Mouse (Mus musculus): Measurements from ENCODE around the gene D930048N14Rik. TPM values are rescaled to one million over a fixed set of nuclear protein-coding genes. Genes with fewer than 3 reads are reported as not detected.
"Not testable (repeated sequence)": the region's sequence is repeated elsewhere in the genome, so short reads cannot be mapped to it uniquely, and the experiment has no call there.

The D930048N14Rik gene
- total RNA-seq, 1 experiment from 2014 or later = 0.57 TPM

DNA sequence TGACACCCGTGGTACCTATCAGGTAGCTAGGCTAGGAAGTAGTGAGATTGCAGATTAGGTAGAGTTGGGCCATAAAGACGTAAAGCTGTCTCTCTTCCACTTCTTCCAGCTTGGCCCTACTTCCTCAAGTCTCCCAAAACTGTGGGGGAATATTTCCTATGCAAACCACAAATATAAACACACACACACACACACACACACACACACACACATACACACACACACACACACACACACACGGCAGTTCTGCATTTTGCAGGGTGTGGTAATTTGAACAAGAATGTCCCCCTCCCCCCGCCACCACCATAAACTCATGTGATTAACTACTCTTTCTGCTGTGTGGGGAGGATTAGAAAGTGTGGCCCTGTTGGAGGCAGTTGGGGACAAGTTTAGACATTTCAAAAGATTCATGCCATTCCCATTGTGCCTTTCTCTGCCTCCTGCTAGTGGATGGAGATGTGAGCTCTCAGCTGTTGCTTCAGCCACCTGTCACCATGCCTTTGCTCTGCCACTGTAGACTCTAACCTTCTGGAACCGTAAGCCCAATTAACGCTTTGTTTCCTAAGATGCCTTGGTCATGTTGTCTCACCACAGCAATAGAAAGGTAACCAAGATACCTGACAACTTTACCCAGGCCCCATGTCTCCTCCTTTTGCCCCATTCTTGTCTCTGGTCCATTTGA, 27.1 kb downstream of the D930048N14Rik start:
- ATAC-seq (replicated peaks; ENCODE audit: insufficient number of reproducible peaks, low FRiP score, low TSS enrichment, poor library complexity, severe bottlenecking) = no peak

DNA sequence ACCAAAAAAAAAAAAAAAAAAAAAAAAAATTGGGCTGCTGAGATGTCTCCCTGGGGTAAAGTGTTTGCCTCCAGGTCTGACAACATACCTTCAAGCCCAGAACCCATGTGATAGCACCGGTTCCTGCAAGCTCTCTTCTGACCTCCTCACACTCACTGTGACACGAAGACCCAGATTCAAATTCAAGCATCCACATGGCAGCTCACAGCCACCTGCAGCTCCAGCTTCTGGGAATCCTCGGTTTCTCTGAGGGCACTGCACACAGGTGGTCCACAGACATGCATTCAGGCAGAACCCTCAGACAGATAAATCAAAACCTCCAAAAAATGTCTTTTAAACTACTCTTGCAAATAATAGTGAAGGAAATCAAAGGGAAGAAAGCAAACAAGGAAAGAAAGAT, 28.7 kb downstream of the D930048N14Rik start:
- ATAC-seq (replicated peaks; ENCODE audit: insufficient number of reproducible peaks, low FRiP score, low TSS enrichment, poor library complexity, severe bottlenecking) = no peak

DNA sequence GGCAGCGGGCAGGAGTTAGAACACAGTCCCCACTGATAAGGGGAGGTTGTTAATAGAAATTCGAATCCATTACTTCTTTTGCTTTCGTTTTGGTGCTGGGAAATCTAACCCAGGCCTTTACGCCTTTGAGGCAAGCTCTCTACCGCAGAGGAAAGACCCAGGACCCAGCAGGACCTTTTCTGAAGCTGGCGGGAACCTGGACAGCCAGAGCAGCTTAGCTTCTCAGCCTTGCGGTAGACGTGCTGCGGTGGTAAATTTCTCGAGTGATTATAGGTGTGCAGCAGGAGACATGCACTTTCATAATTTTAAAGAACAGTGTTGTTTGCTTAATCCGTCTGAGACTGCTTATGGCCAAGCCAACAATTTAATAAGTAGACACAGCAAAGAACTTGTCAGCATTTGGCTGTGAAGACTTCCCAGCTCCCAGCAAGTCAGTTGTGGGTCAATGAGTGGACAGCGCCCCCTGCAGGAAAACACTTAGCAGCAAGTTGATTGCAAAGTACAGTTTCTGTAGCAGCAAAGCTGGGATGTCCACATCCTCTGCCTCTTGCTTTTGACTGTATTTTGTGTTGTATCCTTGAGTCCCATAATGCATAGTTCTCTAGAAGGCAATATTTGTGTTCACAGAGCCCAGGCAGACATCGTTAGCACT, 30.7 kb downstream of the D930048N14Rik start:
- ATAC-seq (replicated peaks; ENCODE audit: insufficient number of reproducible peaks, low FRiP score, low TSS enrichment, poor library complexity, severe bottlenecking) = peak; percentile 80

DNA sequence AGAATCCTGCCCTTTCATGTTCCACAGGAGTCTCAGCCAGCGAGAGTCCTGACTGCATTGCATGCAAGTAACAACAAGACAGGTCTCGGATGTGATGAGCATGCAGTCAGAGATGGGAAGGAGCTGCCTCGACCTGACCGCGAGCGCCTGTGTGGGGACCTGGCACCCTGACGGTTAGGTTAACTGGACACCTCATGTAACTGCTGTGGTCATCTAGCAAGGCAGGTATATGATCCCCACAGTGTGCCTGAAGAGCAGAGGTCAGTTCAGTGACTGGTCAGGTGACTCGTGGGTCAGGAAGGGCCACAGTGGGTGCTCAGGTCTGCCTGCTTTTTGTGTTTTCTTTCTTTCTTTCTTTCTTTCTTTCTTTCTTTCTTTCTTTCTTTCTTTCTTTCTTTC, 31.2 kb downstream of the D930048N14Rik start:
- 0 out of 2 replicates have a peak, but pooled peaks have one; percentile 23 for ATAC-seq (replicated peaks; ENCODE audit: insufficient number of reproducible peaks, low FRiP score, low TSS enrichment, poor library complexity, severe bottlenecking)

DNA sequence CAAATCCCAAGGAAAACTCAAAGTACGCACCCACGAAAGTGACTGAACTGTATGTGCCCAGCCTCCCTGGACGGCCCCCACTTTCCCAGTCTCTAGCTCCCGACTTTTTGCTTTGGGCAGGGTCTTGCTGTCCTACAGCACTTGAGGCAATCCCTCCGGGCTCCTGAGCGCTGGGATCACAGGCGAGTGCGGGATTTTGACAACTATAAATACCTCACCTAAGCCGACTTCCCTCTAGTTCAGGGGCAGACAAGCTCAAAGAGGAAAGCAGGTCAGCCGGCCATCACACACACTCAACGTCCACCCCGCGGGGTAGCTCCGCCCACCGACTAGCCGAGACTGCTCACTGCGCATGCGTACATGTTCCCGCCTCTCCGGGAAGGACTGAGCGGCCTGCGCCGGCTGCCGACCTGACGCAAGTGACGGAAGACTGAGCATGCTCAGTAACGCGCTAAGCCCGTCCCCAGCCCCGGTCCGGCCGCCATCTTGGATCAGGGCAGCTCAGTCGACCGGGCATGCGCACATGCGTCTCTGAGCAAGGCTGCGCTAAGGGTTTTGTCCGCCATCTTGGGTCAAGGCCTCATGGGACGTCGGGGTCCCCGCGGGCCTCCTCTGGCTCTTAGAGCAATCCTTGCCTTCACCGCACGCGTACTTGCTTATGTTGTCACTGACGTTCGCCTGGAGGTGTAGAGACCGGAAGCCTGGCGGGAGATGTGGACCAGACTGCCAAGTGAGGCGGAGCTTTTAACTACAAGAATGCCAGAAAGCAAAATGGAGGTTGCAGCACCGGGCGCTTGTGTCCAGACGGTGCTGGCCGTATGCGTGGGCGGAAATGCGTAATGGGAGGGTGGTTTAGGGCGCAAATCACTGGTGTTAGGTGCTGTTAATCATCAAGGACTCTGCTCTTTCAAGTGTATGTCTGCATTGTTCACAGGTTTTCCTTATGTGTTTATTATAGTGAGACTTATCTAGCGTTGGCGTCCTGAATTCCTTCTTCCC, 37.9 kb downstream of the D930048N14Rik start, which contains the start of gene 0610009B22Rik:
Gene 0610009B22Rik, minus strand, starts transcription at position 545 of the 999 bp plus-strand sequence.
- ATAC-seq (replicated peaks; ENCODE audit: insufficient number of reproducible peaks, low FRiP score, low TSS enrichment, poor library complexity, severe bottlenecking) = peak; percentile 97

DNA sequence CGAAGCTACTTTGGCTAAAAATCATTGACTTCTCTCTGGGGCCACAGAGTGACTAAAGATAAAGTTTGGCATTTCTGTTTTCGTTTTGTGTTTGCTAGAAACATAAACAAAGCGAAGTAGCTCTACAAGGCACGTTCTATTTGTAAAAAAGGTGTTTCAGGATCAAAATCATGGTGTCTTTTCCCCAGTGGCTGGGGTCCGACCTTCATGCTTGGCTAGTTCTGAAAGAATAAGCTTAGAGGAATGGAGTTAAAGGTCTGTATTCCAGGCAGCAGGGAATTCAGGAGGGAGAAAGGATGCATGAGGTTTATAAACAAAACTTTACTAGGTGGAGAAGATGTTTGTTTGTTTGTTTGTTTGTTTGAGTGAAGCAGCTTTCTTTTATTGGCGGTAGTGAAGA, 38.6 kb downstream of the D930048N14Rik start:
- ATAC-seq (replicated peaks; ENCODE audit: insufficient number of reproducible peaks, low FRiP score, low TSS enrichment, poor library complexity, severe bottlenecking) = no peak

DNA sequence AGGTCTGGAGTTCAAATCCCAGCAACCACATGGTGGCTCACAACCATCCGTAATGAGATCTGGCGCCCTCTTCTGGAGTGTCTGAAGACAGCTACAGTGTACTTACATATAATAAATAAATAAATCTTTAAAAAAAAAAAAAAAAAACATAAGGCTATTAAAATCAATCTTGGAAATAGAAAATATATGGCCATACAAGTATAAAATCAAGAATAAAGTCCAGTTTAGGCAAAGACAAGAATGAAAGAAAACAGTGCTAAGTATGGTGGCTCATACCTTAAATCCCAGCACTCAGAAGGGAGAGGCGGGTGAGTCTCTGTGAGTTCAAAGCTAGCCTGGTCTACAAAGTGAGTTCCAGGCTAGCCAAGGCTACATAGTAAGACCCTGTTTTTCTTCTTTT, 39.8 kb downstream of the D930048N14Rik start:
- not testable (repeated sequence) for ATAC-seq (replicated peaks; ENCODE audit: insufficient number of reproducible peaks, low FRiP score, low TSS enrichment, poor library complexity, severe bottlenecking)

DNA sequence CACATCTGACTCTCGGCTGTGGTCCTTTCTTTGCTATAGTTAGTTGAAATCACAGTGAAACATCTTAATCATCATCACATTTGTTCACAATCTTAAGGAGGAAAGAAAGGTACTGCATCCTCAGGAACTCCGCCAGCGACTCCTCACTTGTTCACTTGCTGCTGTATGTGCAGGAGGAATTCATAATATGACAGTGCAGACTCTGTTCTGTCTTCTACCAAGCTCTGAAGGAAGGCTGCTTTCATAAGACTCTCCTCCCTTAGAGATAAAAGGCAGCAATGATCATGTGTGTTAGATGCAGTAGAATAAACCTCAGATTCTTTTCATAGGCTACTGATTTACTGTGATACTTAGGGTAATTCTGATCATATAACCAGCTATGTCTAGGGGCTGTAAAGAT, 44.2 kb downstream of the D930048N14Rik start:
- no peak for ATAC-seq (replicated peaks; ENCODE audit: insufficient number of reproducible peaks, low FRiP score, low TSS enrichment, poor library complexity, severe bottlenecking)

DNA sequence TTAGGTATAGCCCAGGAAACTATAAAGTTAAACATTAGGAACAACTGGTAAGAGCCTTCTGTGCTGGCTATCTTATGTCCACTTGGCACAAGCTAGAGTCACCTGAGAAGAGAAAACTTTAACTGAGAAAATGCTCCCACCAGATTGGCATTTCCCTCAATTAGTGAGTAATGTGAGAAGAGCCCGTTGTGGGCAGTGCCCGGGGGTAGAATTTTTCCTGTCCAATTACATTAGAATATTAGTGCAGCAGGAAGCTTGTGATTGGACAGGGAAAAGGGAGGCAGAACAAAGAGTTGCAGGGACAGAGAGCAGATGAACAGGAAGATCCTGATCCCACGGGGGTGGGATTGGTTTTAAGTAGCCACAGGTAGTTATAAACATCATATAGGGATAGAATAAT, 52.1 kb downstream of the D930048N14Rik start:
- no peak for ATAC-seq (replicated peaks; ENCODE audit: insufficient number of reproducible peaks, low FRiP score, low TSS enrichment, poor library complexity, severe bottlenecking)

DNA sequence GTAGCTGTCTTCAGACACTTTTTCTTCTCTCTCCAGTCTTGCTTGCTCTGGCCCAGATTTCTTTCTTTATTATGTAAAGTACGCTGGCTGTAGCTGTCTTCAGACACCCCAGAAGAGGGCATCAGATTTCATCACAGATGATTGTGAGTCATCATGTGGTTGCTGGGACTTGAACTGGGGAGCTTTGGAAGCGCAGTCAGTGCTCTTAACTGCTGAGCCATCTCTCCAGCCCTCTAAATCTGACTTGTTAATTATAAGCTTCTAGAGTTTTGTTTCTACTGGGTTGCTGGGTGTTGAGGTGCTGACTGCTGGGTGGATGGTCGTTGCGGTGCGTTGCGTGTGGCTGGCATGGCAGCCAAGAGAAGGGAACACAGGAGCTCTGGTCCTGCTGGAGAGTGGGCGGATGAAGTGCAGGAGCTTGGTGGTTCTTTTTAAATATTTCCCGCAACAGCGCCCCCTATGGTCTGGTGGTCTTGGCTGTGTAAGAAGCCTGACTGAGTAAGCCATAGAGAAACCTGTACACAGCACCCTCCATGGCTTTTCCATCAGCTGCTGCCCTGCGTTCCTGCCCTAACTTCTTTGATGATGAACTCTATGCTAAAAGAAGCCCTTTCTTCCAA, 52.7 kb downstream of the D930048N14Rik start:
- no peak for ATAC-seq (replicated peaks; ENCODE audit: insufficient number of reproducible peaks, low FRiP score, low TSS enrichment, poor library complexity, severe bottlenecking)

DNA sequence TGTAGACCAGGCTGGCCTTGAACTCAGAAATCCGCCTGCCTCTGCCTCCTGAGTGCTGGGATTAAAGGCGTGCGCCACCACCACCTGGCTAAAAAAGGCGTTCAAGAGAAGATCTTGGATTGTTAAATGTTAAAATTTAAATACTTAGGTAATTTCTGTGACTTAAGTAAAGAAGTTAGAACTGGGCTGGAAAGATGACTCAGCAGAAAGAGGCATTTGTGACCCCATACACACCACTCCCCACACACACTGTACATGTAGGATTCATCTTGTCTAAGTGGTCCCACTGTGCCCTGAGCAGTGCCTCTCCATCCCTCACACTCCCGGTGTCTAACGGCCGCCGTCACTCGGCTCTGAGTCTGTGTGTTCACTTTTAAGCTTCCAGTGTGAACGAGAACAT, 55.7 kb downstream of the D930048N14Rik start:
- no peak for ATAC-seq (replicated peaks; ENCODE audit: insufficient number of reproducible peaks, low FRiP score, low TSS enrichment, poor library complexity, severe bottlenecking)

DNA sequence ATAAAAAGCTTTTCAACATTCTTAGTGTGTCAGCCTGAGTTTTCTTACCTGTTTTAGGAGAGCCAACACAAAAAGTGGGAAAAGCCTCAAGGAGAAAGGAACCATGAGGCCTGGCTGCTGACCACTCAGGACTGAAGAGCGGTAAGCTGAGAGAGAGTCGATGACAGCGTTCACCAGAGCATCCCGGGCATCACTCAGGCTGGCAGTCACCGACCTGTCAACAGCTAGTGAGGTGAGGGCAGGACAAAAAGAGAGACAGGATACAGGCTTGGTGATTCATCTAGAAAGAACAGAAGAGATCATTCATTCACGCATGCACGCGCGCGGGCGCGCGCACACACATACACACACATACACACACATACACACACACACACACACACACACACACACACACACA, 56.3 kb downstream of the D930048N14Rik start:
- no peak for ATAC-seq (replicated peaks; ENCODE audit: insufficient number of reproducible peaks, low FRiP score, low TSS enrichment, poor library complexity, severe bottlenecking)

Other genes with a start within 250 kb of the D930048N14Rik start
- 13.8 to 20.0 TPM (median 15.8 TPM) in 3 replicates for gene Phykpl, start 66.2 kb upstream of the D930048N14Rik start, total RNA-seq (2017)
- gene Hnrnpab, start 44.1 kb upstream of the D930048N14Rik start, total RNA-seq (2017) = 353 to 398 TPM (median 355 TPM) in 3 replicates
- gene Nhp2, start 31.2 kb upstream of the D930048N14Rik start, total RNA-seq (2017) = 25.0 to 37.2 TPM (median 27.0 TPM) in 3 replicates
- gene Rmnd5b, start 15.1 kb upstream of the D930048N14Rik start, total RNA-seq (2017) = 10.3 to 23.0 TPM (median 13.5 TPM) in 3 replicates
- gene N4bp3, start 112 bp upstream of the D930048N14Rik start, total RNA-seq (2017) = 1.4 to 6.3 TPM (median 3.3 TPM) in 3 replicates
- 8.8 to 10.1 TPM (median 8.9 TPM) in 3 replicates for gene 0610009B22Rik, start 37.9 kb downstream of the D930048N14Rik start, total RNA-seq (2017)
- gene Sec24a, start 112.7 kb downstream of the D930048N14Rik start, total RNA-seq (2017) = 7.2 to 16.2 TPM (median 9.8 TPM) in 3 replicates
- gene Sar1b, start 112.7 kb downstream of the D930048N14Rik start, total RNA-seq (2017) = 42.1 to 64.1 TPM (median 44.8 TPM) in 3 replicates
- 33.1 to 54.1 TPM (median 36.5 TPM) in 3 replicates for gene Jade2, start 206.7 kb downstream of the D930048N14Rik start, total RNA-seq (2017)

All from monocyte, adult 5-6 weeks (primary cell).